Mouse (Mus musculus) CD4-positive, CD25-positive, alpha-beta regulatory T cell, adult 2 months (primary cell): Measurements from ENCODE around the gene Ppef2.

Experiments used
- DNase-seq: peaks from one replicate; pipeline ENCODE4 v3.0.0-alpha.2; 2012; ENCODE audit warnings: low read depth, low spot score

Ppef2 gene

DNA sequence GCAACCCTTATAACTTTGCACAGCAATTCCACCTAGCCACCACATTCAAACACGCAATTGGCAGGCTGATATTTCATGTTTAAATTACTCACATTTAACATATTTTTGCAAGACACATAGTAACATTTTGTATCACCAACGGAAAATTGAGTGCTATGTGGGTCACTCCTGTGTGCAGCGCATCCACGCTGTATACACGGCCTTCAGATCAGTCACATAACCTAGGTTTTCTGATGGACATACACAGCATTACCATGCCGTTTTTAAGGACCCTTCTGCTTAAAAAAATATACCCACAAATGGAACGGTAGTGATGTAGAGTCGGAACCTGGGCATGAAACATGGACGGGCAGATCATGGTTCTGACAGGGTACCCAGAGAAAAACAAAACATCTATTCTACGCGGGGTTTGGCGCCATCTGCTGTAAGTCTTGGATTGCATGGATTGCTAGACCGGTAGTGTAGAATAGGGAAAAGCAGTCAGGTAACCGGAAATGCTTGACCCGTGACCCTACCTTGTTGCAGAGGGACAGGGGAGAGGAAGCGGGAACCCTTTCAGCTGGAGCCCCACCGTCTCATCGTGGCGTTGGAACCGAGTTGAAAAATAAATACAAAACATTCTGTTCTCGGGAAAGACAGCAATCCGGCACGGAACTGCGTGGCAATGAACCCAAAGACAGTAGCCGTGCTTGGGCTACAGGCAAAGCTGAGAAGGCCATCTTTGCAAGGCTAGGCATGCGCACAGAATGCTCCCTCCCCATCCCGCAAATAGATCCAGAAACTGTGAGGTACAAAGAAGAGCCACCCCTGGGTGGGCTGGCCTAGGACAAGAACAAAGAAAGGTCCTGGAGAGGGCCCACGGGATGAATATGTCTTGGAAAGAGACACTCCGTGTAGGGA lies 16.5 kb downstream of the Ppef2 start:
- DNase-seq = peak; percentile 56

DNA sequence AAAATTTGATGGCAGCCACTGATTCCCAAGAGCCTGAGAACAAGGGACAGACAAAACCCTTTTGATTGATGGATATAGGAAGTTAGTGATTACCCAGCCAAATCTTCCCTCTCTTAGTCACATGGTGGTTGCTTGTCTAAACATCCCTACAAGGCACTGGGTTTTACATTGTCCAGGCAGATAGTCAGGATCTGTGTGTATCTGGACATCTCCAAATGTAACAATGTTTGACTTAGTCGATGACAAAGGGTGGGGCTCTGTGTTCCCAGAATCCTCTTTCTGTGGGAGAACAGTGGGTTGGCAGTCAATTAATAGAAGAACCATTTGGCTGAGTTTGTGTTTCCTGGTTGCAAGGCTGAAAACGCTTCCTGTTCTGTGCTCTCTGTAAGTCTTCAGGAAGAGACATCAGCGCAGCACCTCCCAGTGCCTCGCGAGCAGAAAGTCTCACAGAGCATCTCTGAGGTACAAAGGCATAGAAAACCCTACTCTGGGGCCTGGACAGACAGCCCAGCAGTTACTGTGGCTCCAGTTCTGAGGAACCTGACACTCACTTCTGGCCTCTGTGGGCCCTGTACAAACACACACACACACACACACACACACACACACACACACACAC lies 21.0 kb downstream of the Ppef2 start:
- peak; percentile 44 for DNase-seq

DNA sequence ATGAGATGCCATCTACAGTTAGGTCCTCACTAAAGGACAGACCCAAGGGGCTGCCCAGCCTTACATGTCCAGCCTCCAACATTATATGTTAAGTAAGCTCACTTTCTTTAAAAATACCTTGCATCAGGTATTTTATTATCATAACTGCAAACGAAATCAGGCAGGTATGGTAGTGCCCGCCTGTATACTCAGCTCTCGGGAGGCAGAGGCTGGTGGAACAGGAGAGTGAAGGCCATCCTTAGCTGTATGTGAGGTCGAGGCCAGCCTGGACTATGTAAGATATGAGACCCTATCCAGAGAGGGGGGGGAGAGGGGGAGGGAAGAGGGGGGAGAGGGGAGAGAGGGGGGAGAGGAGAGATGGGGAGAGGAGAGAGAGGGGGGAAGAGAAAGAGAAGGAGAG lies 22.7 kb downstream of the Ppef2 start:
- DNase-seq = no peak

DNA sequence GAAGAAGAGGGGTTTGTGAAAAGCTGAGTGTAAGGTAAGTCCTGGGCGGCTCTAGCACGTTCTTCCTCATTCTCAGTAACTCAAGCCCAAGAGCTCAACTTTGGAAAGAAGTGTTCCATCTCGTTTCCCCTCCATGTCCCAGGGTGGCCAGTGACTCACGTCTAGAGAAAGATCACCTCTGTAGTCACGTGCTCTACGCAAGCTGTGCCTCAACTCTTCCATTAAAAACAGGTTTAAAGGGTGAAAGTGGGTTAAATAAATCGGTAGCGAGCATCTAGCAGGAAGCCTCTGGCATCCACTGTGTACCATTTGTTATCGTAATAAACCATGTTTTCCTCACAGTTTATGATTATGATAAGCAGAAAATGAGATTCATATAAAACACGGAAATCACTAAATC lies 24.2 kb downstream of the Ppef2 start:
- no peak for DNase-seq

DNA sequence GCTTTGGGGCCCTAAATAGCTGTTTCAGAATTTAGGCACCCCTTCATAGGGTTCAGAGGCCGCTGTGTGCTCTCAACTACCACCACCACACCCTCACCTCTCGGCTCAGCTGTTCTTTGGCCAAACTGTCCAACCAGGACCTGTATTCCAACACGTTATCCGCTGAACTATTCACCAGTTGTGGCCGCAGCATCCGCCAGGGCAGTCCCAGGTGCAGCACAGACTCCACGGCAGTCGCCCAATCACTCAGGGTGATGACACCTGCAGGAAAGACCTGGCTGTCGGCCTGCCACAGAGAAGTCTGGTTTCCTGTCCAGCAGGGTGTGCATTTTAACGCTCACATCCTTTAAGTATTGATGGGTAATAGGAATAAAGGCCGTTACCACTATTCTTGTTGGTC lies 25.8 kb downstream of the Ppef2 start:
- DNase-seq = no peak

- no peak for DNase-seq
Measured at GRCm38 (mm10) chr5:92229514-92229913, 26.6 kb downstream of the Ppef2 start.

DNA sequence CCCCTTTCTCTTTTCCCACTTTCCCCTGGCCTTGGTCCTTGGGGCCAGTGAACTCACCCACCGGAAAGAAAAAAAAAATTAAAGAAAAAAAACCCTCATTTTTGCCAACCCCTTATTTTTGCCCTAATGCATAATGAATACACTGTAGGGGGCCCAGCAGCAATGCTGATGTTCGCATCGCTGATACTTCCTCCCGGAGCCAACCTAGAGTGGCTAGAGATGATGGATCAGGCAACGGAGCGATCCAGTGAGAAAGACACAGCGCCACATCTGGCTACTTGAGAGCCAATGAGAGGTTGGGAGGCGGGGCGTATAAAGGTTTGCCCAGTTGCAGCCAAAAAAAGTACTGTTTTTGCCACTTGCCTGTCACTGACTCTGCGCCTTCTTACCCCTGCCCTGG lies 27.3 kb downstream of the Ppef2 start:
- no peak for DNase-seq

- DNase-seq = no peak
Measured at GRCm38 (mm10) chr5:92227782-92228181, 28.3 kb downstream of the Ppef2 start.

GRCm38 (mm10) chr5:92220287-92220902 lies 35.7 kb downstream of the Ppef2 start:
- no peak for DNase-seq

- no peak for DNase-seq
Measured at GRCm38 (mm10) chr5:92219826-92220225, 36.3 kb downstream of the Ppef2 start.

DNA sequence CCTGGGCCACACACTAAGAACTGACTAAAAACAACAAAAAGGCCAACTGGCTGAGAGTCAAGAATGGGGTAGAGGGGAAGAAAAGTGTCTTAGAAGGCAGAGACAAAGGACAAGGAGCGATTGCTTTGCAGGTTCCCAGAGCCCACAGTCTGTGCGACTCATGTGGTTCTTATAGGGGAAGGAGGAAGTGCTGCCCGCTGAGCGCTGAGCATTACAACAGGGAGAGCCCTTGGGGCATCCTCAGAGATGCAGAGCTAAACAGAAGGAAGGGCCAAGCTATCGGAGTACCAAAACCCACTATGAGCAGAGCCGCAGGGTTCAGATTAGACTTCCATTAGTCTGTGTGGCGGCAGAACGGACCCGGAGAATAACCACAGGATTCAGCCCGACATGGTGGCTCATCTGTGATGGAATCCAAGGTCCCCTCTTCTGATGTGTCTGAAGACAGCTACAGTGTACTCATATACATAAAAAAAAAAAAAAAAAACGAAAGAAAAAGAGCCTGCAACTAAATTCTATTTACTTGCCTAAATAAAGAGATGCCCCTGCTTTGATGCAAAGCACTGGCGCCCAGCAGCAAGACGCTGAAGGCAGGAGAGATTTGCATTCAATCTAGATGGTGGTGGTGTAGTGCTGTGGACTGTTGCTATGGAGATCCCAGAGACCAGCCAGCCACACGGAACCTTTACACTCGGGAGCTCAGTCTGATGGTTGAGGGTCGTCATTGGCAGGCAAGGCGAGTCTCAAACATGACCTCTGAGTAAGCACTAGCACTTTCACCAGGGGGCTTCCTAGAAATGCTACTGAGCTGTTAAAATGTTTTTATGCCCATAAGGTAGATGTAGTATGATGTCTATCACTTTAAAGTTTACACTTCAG lies 36.9 kb downstream of the Ppef2 start:
- no peak for DNase-seq

GRCm38 (mm10) chr5:92215308-92215707 lies 40.8 kb downstream of the Ppef2 start, which contains the start of gene U90926:
Gene U90926 (minus strand): TSS chr5:92215408.
- no peak for DNase-seq

DNA sequence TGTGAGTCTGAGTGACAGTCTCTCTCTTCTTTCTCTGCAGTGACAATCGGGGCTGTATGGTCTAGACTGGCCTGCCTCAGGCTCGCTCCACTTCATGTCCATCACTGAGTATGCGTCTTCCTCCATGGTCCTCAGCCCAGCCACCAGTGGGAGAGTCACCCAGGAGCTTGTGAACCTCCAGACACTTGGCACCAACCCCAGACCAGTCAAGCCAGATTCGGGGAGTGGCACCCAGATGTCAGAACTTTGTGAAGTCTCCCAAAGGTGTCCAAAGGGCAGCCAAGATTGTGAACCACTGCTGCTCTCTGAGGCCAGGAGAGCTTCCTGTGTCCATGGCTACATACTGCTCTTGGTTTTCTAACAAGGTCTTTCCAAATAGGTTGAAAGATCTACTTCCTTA lies 43.8 kb downstream of the Ppef2 start:
- DNase-seq = no peak

DNA sequence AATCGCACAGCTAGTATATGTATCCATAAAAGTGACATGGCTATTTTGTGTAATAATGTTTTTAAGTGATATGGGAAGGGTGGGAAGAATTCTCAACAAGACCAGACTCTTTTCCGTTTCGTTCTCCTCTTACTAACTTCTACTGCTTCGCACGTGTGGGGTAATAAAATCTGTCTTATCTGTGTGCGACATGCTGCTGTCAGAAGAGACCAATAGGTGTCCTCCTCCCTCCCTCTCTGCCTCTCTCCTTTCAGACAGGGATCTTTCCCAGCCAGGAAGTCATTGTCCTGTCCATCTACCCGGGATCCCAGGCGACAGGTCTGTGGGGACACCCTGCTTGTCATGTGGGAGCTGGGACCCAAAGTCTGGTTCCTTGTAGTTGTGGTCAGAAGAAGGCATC lies 45.9 kb downstream of the Ppef2 start:
- DNase-seq = no peak

DNA sequence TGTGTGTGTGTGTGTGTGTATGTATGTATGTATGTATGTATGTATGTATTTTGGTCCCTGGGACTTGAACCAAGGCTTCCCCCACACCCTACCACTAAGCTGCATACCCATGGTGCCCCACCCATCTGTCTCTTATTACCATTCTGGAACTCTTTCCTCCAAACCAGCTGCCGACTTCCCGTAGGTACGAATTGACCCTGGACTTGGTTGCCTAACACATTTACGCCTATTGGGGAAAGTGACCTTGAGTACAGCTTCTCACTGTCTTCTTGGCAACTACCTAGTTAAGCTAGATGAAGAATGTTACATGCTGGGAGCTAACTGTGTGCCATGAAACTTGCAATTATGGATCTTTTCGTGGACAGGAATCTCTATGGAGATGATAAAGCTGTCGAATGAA lies 50.0 kb downstream of the Ppef2 start:
- no peak for DNase-seq

DNA sequence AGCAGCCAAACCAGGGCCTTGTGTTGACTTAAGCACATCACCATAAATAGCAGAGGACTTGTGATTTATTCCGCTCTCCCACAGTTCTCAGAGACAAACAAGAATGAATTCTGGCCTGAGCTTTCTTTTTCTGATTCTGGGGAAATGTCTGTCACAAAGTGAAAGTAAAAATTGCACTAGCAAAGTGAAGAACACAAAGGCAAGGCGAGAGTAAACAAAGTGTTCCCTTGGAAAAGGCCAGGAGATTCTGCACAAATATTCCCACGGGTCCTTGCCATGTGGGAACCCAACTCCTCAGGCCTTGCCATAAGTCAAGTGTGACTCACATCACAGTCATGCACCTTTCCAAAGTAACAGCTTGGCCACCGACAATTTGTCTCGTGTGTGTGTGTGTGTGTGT lies 50.4 kb downstream of the Ppef2 start:
- no peak for DNase-seq

DNA sequence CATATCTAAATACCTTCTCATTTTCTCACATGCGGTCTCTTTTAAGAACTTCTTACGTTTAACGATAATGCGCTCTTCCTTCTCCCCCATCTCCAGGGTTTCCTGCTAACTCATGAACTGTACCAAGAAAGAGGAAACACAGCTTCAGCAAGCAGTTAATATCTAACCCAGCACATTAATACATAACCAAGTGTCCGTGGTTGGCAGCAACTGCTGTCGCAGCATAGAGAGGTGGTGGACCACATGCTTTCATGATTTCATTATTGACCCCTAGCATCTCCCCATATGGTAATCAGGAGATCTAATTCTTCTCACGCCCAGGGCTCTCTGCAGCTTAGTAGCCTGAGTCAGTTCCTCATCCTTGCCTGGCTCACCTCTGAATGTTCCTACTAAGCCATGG lies 50.9 kb downstream of the Ppef2 start:
- no peak for DNase-seq

GRCm38 (mm10) chr5:92204162-92205036 lies 51.7 kb downstream of the Ppef2 start:
- peak; percentile 44 for DNase-seq

GRCm38 (mm10) chr5:92198266-92198665 lies 57.8 kb downstream of the Ppef2 start:
- no peak for DNase-seq

DNA sequence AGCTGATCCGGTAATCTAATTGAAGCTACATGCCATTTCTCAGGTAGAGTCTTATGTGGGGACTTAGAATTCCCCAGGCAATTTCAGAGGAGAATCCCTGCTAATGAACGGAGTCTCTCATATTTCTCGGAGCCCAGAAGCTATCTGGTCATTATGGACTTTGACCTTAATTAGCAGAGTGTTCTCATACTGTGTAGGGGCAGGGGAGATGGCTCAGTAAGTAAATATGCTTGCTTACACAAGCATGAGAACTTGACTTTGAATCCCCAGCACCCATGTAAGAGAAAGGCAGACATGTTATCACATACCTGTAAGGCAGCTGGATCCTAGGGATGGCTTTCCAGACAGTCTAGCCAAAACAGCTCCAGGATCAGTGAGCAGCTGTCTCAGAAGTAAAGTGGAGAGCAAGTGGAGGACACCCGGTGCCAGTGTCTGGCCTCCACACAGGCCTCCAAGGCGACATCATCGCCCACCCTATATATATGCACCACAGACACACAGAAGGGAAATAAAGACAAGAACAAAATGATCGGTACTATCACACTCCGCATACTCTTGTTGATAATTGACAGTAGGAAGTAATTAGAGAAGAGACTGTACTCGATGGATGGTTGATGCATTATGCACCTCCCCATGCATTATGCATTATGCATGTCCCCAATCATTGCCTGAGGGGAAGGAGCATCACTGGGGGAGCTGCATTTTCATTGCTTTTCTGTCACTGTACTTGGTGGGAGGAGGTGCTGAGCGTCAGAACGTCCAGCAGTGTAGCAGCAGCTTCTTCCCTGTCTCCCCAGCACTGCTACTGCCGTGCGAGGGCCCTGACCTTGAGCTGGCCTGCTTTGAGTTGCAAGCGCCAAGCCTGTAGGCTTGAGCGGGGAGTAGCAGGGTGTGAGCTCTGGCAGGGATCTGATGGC lies 58.9 kb downstream of the Ppef2 start:
- DNase-seq = no peak
